Mouse (Mus musculus) liver, embryonic 14.5 days (tissue): ENCODE data around the gene Manba. TPM values are rescaled to one million over a fixed set of nuclear protein-coding genes. Genes with fewer than 3 reads are reported as not detected.

ENCODE experiments used
- ATAC-seq: fragments of 200-750 bp; cut with Nextera tagmentation; 2 replicates; pipeline ENCODE4 v1.8.0; 2017; ENCODE audit warnings: moderate number of reproducible peaks, mild to moderate bottlenecking, moderate library complexity; ENCODE audit not compliant: insufficient read depth
- DNase-seq, 3 experiments: peaks; one replicate each; pipeline ENCODE4 v3.0.0-alpha.2; 2012 to 2013; ENCODE audit warnings: low read depth in 3 of 3, low spot score in 3 of 3
- H3K27ac ChIP-seq: fragments of 300-500 bp; sonication (generic); 2 replicates; pipeline ENCODE4 v1.5.1; 2014; ENCODE audit warnings: moderate library complexity, mild to moderate bottlenecking, control low read depth, inconsistent platforms
- H3K27me3 ChIP-seq: fragments of 300-500 bp; sonication (generic); 2 replicates; pipeline ENCODE4 v1.6.1; 2014; ENCODE audit warnings: mild to moderate bottlenecking, low read length, moderate library complexity; ENCODE audit not compliant: control insufficient read depth, insufficient read depth
- H3K36me3 ChIP-seq: fragments of 300-500 bp; sonication (generic); replicated peaks from 2 replicates; pipeline ENCODE4 v1.6.1; 2014; ENCODE audit warnings: low read depth; ENCODE audit not compliant: control insufficient read depth, insufficient read depth
- H3K4me1 ChIP-seq, 2 experiments: fragments of 200-500 bp in 1 of 2; fragments of 300-500 bp in 1 of 2; sonication (generic) in 1 of 2; replicated peaks; 2 replicates each; pipeline ENCODE4 v1.6.1; 2012 to 2014; ENCODE audit warnings: antibody characterized with exemption in 1 of 2, inconsistent platforms in 1 of 2, low read length in 1 of 2; ENCODE audit not compliant: control insufficient read depth in 2 of 2, insufficient read depth in 2 of 2
- H3K4me2 ChIP-seq: fragments of 300-500 bp; sonication (generic); 2 replicates; pipeline ENCODE4 v1.6.1; 2014; ENCODE audit warnings: low read depth, mild to moderate bottlenecking, control low read depth, moderate library complexity
- H3K4me3 ChIP-seq, 2 experiments: fragments of 200-500 bp in 1 of 2; fragments of 300-500 bp in 1 of 2; sonication (generic) in 1 of 2; 2 replicates each; pipeline ENCODE4 v1.5.1; 2012 to 2014; ENCODE audit warnings: low read depth in 2 of 2, low read length in 2 of 2, mild to moderate bottlenecking in 2 of 2, control low read depth in 1 of 2, inconsistent platforms in 1 of 2, moderate library complexity in 1 of 2; ENCODE audit not compliant: insufficient read depth in 1 of 2
- H3K9ac ChIP-seq: fragments of 300-500 bp; sonication (generic); replicated peaks from 2 replicates; pipeline ENCODE4 v1.6.1; 2014; ENCODE audit warnings: mild to moderate bottlenecking, control low read depth, moderate library complexity
- H3K9me3 ChIP-seq: fragments of 300-500 bp; sonication (generic); 2 replicates; pipeline ENCODE4 v1.6.1; 2016; ENCODE audit warnings: low read length, mixed read lengths; ENCODE audit not compliant: control insufficient read depth
- CTCF ChIP-seq: IDR thresholded peaks from 2 replicates; pipeline ENCODE4 v1.5.1; 2016; ENCODE audit warnings: antibody characterized with exemption, low read depth, control low read depth
- EP300 ChIP-seq: IDR thresholded peaks from 2 replicates; pipeline ENCODE4 v1.6.1; 2016; ENCODE audit warnings: antibody characterized with exemption, low read depth
- WGBS: fragments of 180-500 bp; shearing (Covaris S2); extraction: QIAGEN DNeasy Blood & Tissue Kit; methylation state at CpG from one replicate; pipeline ENCODE4 v1.1.7; 2014; ENCODE audit not compliant: insufficient replicate concordance; 5-methylcytosine and 5-hydroxymethylcytosine counted together
- polyA plus RNA-seq, 2 experiments: library from polyadenylated mRNA; depleted of rRNA in 1 of 2; stranded (reverse) in 1 of 2; unstranded in 1 of 2; fragments of >200 nt; fragmentation: Nextera tagmentation in 1 of 2; extraction: Ambion mirVana in 1 of 2; gene quantifications; 2 replicates each; pipeline versions ENCODE4 v1.2.1 to v1.2.3; 2012 to 2014

Gene Manba
- polyA plus RNA-seq, 2 experiments, result 2.2 to 4.9 TPM

- Histone ChIP-seq H3K9me3 (no peaks in the 10 kb centered on the region), H3K27me3 (no peaks in the 10 kb centered on the region), H3K4me1 (no peaks in the 10 kb centered on the region), H3K9ac (no peak overlapping the region), H3K27ac (no peak overlapping the region), H3K36me3 (no peaks in the 10 kb centered on the region), H3K4me3 (no peak overlapping the region), H3K4me2 (no peak overlapping the region)
- no peak for ATAC-seq
- TF ChIP-seq CTCF (no peak), EP300 (no peak)
- 80% methylated on average over 7 of the region's 7 CpGs for WGBS
- DNase-seq, result no peak
These were observed 44.3 kb downstream of the Manba start for GRCm38 (mm10) chr3:135529670-135530069.

- Histone ChIP-seq H3K4me1 (no peaks in the 10 kb centered on the region), H3K36me3 (no peaks in the 10 kb centered on the region), H3K9me3 (no peaks in the 10 kb centered on the region), H3K27ac (no peak overlapping the region), H3K27me3 (no peaks in the 10 kb centered on the region), H3K9ac (no peak overlapping the region), H3K4me2 (no peak overlapping the region), H3K4me3 (no peak overlapping the region)
- WGBS, result 45% methylated on average over 2 of the region's 2 CpGs
- ATAC-seq (no peak), DNase-seq (no peak)
- TF ChIP-seq EP300 (no peak), CTCF (no peak)
These were observed 46.4 kb downstream of the Manba start for GRCm38 (mm10) chr3:135531762-135532161.

- H3K36me3 ChIP-seq, result no peaks in the 10 kb centered on the region
- no peaks in the 10 kb centered on the region for H3K9me3 ChIP-seq
- no peak overlapping the region for H3K4me2 ChIP-seq
- no peak overlapping the region for H3K27ac ChIP-seq
- DNase-seq (peak in 1 of 3 experiments; percentile 10), ATAC-seq (peak; percentile 43; the same call in 1 of the 2 replicates)
- no peak overlapping the region for H3K9ac ChIP-seq
- no peaks in the 10 kb centered on the region for H3K27me3 ChIP-seq
- TF ChIP-seq CTCF, result peak; percentile 34
- no peak for TF ChIP-seq EP300
- H3K4me1 ChIP-seq, result no peaks in the 10 kb centered on the region
- no peak overlapping the region for H3K4me3 ChIP-seq
- 44% methylated on average over 4 of the region's 5 CpGs for WGBS
These were observed 48.7 kb downstream of the Manba start for GRCm38 (mm10) chr3:135534103-135534502.

GRCm38 (mm10) chr3:135546212-135546923 is 61.0 kb downstream of the Manba start:
- DNase-seq, result no peak
- H3K36me3 ChIP-seq, result no peaks in the 10 kb centered on the region
- H3K27ac ChIP-seq, result no peak overlapping the region
- no peak overlapping the region for H3K9ac ChIP-seq
- no peaks in the 10 kb centered on the region for H3K4me1 ChIP-seq
- no peaks in the 10 kb centered on the region for H3K27me3 ChIP-seq
- H3K4me2 ChIP-seq, result no peak overlapping the region
- no peaks in the 10 kb centered on the region for H3K9me3 ChIP-seq
- WGBS, result 57% methylated on average over 13 of the region's 13 CpGs
- H3K4me3 ChIP-seq, result no peak overlapping the region
- no peak for TF ChIP-seq EP300
- TF ChIP-seq CTCF, result no peak
- ATAC-seq, result no peak

GRCm38 (mm10) chr3:135547298-135547697 is 61.9 kb downstream of the Manba start:
- no peaks in the 10 kb centered on the region for H3K27me3 ChIP-seq
- WGBS, result 77% methylated on average over 8 of the region's 8 CpGs

More at GRCm38 (mm10) chr3:135547298-135547697, 61.9 kb downstream of the Manba start:
- Histone ChIP-seq H3K27ac (no peak overlapping the region), H3K9ac (no peak overlapping the region), H3K4me2 (no peak overlapping the region), H3K9me3 (no peaks in the 10 kb centered on the region), H3K4me1 (no peaks in the 10 kb centered on the region), H3K36me3 (no peaks in the 10 kb centered on the region), H3K4me3 (no peak overlapping the region)
- TF ChIP-seq CTCF (no peak), EP300 (no peak)
- no peak for ATAC-seq
- no peak for DNase-seq
